Mouse (Mus musculus) lung, embryonic 15.5 days (tissue): Measurements from ENCODE around the gene Grip1. TPM values are rescaled to one million over a fixed set of nuclear protein-coding genes. Genes with fewer than 3 reads are reported as not detected.

ENCODE experiments used
- ATAC-seq: fragments of 200-750 bp; cut with Nextera tagmentation; 2 replicates; pipeline ENCODE4 v1.8.0; 2017; ENCODE audit warnings: moderate number of reproducible peaks, borderline replicate concordance; ENCODE audit not compliant: low FRiP score, low TSS enrichment; ENCODE audit errors: extremely low read depth
- H3K27ac ChIP-seq: fragments of 300-500 bp; sonication (generic); 2 replicates; pipeline ENCODE4 v1.5.1; 2015; ENCODE audit warnings: moderate library complexity, mild to moderate bottlenecking, inconsistent platforms
- H3K27me3 ChIP-seq: fragments of 300-500 bp; sonication (generic); 2 replicates; pipeline ENCODE4 v1.6.1; 2015; ENCODE audit warnings: inconsistent platforms
- H3K36me3 ChIP-seq: fragments of 300-500 bp; sonication (generic); 2 replicates; pipeline ENCODE4 v1.6.1; 2015; ENCODE audit warnings: inconsistent platforms
- H3K4me1 ChIP-seq: fragments of 300-500 bp; sonication (generic); 2 replicates; pipeline ENCODE4 v1.6.1; 2015; ENCODE audit warnings: inconsistent platforms
- H3K4me2 ChIP-seq: fragments of 300-500 bp; sonication (generic); 2 replicates; pipeline ENCODE4 v1.6.1; 2015; ENCODE audit warnings: inconsistent platforms, mild to moderate bottlenecking, moderate library complexity
- H3K4me3 ChIP-seq: fragments of 300-500 bp; sonication (generic); 2 replicates; pipeline ENCODE4 v1.5.1; 2015; ENCODE audit warnings: mild to moderate bottlenecking, inconsistent platforms
- H3K9ac ChIP-seq: fragments of 300-500 bp; sonication (generic); 2 replicates; pipeline ENCODE4 v1.6.1; 2015; ENCODE audit warnings: inconsistent platforms
- H3K9me3 ChIP-seq: fragments of 300-500 bp; sonication (generic); 2 replicates; pipeline ENCODE4 v1.6.1; 2016; ENCODE audit warnings: inconsistent platforms
- WGBS: fragments of 180-500 bp; shearing (Covaris S2); methylation state at CpG from one replicate; pipeline ENCODE4 v1.1.7; 2015; 5-methylcytosine and 5-hydroxymethylcytosine counted together
- polyA plus RNA-seq: library from polyadenylated mRNA; unstranded; fragments of >200 nt; fragmentation: Nextera tagmentation; extraction: Ambion mirVana; gene quantifications from 2 replicates; pipeline ENCODE4 v1.2.1, GENCODE M21; 2015

Gene Grip1
- polyA plus RNA-seq, 1 experiment from 2014 or later = 1.7 TPM

DNA sequence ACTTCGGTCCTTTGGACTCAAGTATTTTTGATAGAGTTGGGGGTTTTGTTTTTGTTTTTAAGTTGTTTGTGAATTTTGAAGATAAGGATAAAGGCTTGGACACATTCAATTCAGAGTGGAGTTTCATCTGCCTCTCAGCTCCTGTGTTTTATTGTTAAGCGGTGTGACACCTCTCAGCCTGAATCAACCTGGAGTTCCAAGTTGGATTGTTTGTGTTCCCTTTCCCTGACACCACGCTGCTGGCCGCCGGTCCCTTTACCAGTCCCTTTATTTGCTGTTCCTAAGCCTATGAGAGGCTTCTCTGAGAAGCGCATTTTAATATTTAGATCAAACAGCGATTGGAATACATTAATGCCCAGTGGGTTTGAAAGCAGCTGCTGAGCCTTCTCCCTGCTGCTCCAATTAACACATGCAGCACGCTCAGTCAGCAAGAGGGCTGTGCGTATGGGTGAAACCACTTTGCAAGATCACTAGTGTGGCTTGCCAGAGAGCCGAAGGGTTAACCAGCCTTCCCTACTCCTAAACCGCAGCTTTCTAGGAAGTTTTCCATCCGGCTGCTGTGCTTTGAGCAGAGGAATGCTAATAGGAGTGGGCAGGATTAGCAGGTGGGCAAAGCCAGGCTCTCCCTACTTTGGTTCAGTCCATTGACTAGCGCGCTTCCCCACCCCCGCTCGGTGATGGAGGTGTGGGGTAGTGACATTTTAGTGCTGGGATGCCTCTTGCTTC lies 237.9 kb downstream of the Grip1 start:
- peaks cover 8% of the 10 kb centered on the region for H3K4me1 ChIP-seq
- peak overlapping the region; percentile 43 for H3K4me2 ChIP-seq
- ATAC-seq = no peak
- whole genome bisulfite sequencing = 3% methylated on average over 16 of the region's 16 CpGs
- H3K9me3 ChIP-seq = no peaks in the 10 kb centered on the region
- no peak overlapping the region for H3K4me3 ChIP-seq
- no peak overlapping the region for H3K9ac ChIP-seq
- H3K27ac ChIP-seq = no peak overlapping the region
- peaks cover 37% of the 10 kb centered on the region for H3K27me3 ChIP-seq
- no peaks in the 10 kb centered on the region for H3K36me3 ChIP-seq

- Histone ChIP-seq H3K9me3 (no peaks in the 10 kb centered on the region), H3K4me3 (peak overlapping the region; percentile 17; the same call in 1 of the 2 replicates), H3K27me3 (peaks cover 37% of the 10 kb centered on the region), H3K27ac (no peak overlapping the region), H3K36me3 (no peaks in the 10 kb centered on the region), H3K4me2 (peak overlapping the region; percentile 43), H3K9ac (no peak overlapping the region), H3K4me1 (peaks cover 8% of the 10 kb centered on the region)
- WGBS = 4% methylated on average over 26 of the region's 26 CpGs
- ATAC-seq = no peak
Measured at GRCm38 (mm10) chr10:119692284-119692890, 238.8 kb downstream of the Grip1 start.

DNA sequence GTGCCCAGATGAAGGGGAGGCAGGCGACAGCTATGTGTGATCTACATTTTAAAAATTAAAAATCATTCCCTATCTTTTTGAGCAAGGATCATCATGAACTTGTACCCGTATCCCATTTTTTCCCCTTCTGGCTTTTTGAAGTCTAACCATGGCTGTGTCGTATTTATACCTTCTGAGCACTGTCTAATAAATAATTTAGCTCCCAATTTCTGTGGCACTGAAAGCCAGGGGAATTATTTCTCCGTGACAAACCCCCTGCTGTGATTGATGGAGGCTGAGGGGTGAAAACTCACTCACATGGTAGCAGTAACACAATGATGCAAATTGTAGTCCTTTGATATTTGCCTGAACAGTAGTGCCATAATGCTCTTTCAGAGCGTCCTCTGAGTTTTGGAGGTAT lies 239.8 kb downstream of the Grip1 start:
- no peaks in the 10 kb centered on the region for H3K9me3 ChIP-seq
- WGBS = 63% methylated on average over 5 of the region's 5 CpGs
- no peaks in the 10 kb centered on the region for H3K36me3 ChIP-seq
- H3K4me3 ChIP-seq = no peak overlapping the region
- H3K9ac ChIP-seq = no peak overlapping the region
- H3K4me2 ChIP-seq = no peak overlapping the region
- peaks cover 8% of the 10 kb centered on the region for H3K4me1 ChIP-seq
- ATAC-seq = no peak
- H3K27me3 ChIP-seq = peaks cover 37% of the 10 kb centered on the region
- no peak overlapping the region for H3K27ac ChIP-seq

GRCm38 (mm10) chr10:119697257-119697798 lies 243.7 kb downstream of the Grip1 start:
- Histone ChIP-seq H3K4me3 (no peak overlapping the region), H3K27me3 (peaks cover 19% of the 10 kb centered on the region; the same call in 1 of the 2 replicates), H3K4me2 (no peak overlapping the region), H3K27ac (no peak overlapping the region), H3K9me3 (no peaks in the 10 kb centered on the region), H3K9ac (no peak overlapping the region), H3K4me1 (peaks cover 4% of the 10 kb centered on the region), H3K36me3 (no peaks in the 10 kb centered on the region)
- ATAC-seq = no peak
- WGBS = 37% methylated on average over 9 of the region's 9 CpGs

DNA sequence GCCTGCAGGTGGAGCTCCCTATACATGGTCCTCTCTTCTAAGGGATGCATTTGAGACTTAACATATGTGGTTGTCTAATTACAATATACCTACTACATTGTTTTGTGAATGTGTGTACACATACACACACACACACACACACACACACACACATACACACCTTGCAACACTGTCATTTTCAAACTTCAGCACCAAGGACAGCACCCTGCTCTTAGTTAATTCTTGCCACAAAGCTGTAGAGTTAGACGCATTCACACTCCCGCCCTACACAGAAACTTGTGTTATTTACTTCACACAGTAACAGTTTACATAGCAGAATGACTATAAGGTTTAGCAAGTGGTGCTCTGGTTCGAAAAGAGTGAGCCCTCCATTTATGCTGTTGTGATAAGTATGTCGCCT lies 251.7 kb downstream of the Grip1 start:
- no peak for ATAC-seq
- Histone ChIP-seq H3K4me3 (no peak overlapping the region), H3K4me2 (no peak overlapping the region), H3K9ac (no peak overlapping the region), H3K27ac (no peak overlapping the region), H3K27me3 (no peaks in the 10 kb centered on the region), H3K36me3 (no peaks in the 10 kb centered on the region), H3K4me1 (no peaks in the 10 kb centered on the region), H3K9me3 (no peaks in the 10 kb centered on the region)
- 43% methylated on average over 4 of the region's 4 CpGs for WGBS

- H3K4me1 ChIP-seq = no peaks in the 10 kb centered on the region
- H3K9me3 ChIP-seq = no peaks in the 10 kb centered on the region
- ATAC-seq = no peak
- no peak overlapping the region for H3K4me2 ChIP-seq
- 77% methylated on average over 4 of the region's 4 CpGs for WGBS
- no peak overlapping the region for H3K9ac ChIP-seq
- no peak overlapping the region for H3K4me3 ChIP-seq
- H3K27ac ChIP-seq = no peak overlapping the region
- H3K36me3 ChIP-seq = no peaks in the 10 kb centered on the region
- no peaks in the 10 kb centered on the region for H3K27me3 ChIP-seq
Measured at GRCm38 (mm10) chr10:119706281-119706680, 252.7 kb downstream of the Grip1 start.

GRCm38 (mm10) chr10:119706983-119707382 lies 253.4 kb downstream of the Grip1 start:
- Histone ChIP-seq H3K4me2 (no peak overlapping the region), H3K9me3 (no peaks in the 10 kb centered on the region), H3K27me3 (no peaks in the 10 kb centered on the region), H3K4me1 (no peaks in the 10 kb centered on the region), H3K9ac (no peak overlapping the region), H3K27ac (no peak overlapping the region), H3K4me3 (no peak overlapping the region), H3K36me3 (no peaks in the 10 kb centered on the region)
- WGBS = 88% methylated on average over 10 of the region's 10 CpGs
- ATAC-seq = no peak

- 53% methylated on average over 3 of the region's 3 CpGs for WGBS
- H3K4me2 ChIP-seq = no peak overlapping the region
- H3K36me3 ChIP-seq = no peaks in the 10 kb centered on the region
- peak; percentile 77; the same call in 1 of the 2 replicates for ATAC-seq
- peaks cover 4% of the 10 kb centered on the region; the same call in 1 of the 2 replicates for H3K4me1 ChIP-seq
- no peaks in the 10 kb centered on the region for H3K9me3 ChIP-seq
- no peaks in the 10 kb centered on the region for H3K27me3 ChIP-seq
- H3K9ac ChIP-seq = no peak overlapping the region
- no peak overlapping the region for H3K27ac ChIP-seq
- no peak overlapping the region for H3K4me3 ChIP-seq
Measured at GRCm38 (mm10) chr10:119721887-119722286, 268.3 kb downstream of the Grip1 start.

DNA sequence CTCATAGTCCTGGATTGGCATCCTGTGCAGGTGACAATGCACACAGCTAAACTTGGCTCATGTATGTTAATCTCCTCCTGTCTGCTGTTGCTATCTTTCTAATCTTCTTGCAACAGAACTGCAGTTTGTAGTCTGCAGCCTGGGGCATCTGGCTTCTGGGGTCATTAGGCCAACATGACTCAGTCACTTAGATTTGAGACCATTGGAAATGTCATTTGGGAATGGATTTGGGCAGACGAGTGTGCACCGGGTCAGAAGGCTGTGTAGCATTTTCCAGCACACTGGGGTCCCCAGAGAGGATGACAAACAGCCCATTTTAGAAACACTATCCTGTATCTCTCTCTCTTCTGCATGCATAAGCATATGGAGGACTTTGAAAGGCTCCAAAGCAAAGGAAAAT lies 268.8 kb downstream of the Grip1 start:
- Histone ChIP-seq H3K9ac (no peak overlapping the region), H3K4me2 (no peak overlapping the region), H3K4me3 (no peak overlapping the region), H3K4me1 (peaks cover 4% of the 10 kb centered on the region; the same call in 1 of the 2 replicates), H3K36me3 (no peaks in the 10 kb centered on the region), H3K9me3 (no peaks in the 10 kb centered on the region), H3K27me3 (no peaks in the 10 kb centered on the region), H3K27ac (no peak overlapping the region)
- 50% methylated on average over 2 of the region's 2 CpGs for WGBS
- no peak for ATAC-seq

DNA sequence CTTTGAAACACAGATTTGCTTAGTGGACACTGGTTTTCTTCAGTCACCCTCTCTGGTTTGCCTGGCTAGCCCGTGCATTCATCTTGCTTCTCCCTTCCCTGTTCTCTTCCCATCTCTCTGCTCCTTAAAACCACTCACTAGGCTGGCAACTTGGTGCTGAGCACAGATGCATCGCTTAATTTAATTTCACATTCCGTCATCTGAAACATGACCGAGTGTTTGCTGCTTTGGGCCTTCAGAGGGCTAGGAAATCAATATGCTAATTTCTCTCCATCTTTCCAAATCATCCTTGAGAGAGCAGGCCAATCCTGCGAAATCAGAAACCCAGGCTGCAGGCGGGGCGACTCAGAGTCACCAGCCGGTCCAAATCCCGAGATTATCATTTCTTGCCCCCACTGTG lies 270.0 kb downstream of the Grip1 start:
- H3K27ac ChIP-seq = no peak overlapping the region
- H3K4me1 ChIP-seq = peaks cover 4% of the 10 kb centered on the region; the same call in 1 of the 2 replicates
- no peaks in the 10 kb centered on the region for H3K27me3 ChIP-seq
- no peak overlapping the region for H3K4me3 ChIP-seq
- no peaks in the 10 kb centered on the region for H3K9me3 ChIP-seq
- no peak overlapping the region for H3K4me2 ChIP-seq
- WGBS = 78% methylated on average over 9 of the region's 9 CpGs
- no peaks in the 10 kb centered on the region for H3K36me3 ChIP-seq
- no peak overlapping the region for H3K9ac ChIP-seq
- ATAC-seq = no peak

DNA sequence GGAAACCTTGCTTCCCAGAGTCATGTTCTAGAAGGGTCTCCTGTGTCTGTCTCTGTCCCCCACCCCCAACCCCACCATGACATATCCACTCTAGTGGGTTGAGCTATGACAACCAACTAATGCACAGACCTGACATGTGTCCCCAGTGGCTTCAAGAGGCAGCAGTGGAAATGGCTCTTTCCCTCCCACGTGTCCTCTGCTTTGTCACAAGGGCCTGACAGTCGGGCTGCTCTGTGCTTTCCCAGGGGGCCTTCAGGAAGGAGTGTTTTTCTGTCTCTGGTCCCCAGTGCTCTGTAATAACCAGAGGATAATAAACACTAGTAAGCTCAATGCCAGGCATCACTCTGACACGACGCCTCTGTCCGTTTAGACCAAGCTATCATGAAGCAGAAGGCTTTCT lies 271.7 kb downstream of the Grip1 start:
- Histone ChIP-seq H3K27me3 (no peaks in the 10 kb centered on the region), H3K9me3 (no peaks in the 10 kb centered on the region), H3K27ac (no peak overlapping the region), H3K9ac (no peak overlapping the region), H3K4me1 (peaks cover 4% of the 10 kb centered on the region; the same call in 1 of the 2 replicates), H3K4me3 (no peak overlapping the region), H3K4me2 (no peak overlapping the region), H3K36me3 (no peaks in the 10 kb centered on the region)
- WGBS = 49% methylated on average over 5 of the region's 5 CpGs
- ATAC-seq = no peak

DNA sequence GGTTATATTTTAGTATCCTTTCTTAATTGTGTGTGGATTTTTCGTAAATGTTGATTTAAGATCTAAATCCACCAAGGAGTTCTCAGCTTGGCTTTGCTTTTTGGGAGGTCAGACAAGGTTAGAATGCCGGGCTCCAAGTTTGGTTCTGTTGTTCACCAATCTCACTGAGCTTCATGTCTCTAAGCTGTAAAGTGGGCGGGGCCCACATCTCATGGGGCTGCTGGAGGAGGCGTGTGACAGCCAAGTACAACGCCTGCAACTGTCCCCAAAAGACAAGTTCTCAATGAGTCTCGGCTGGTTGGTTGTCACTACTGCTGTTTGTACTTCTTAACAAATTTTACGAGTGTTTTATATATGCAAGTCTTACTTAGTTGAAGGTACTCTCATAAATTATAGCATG lies 272.3 kb downstream of the Grip1 start:
- peaks cover 4% of the 10 kb centered on the region; the same call in 1 of the 2 replicates for H3K4me1 ChIP-seq
- no peak overlapping the region for H3K4me3 ChIP-seq
- no peak overlapping the region for H3K4me2 ChIP-seq
- H3K9ac ChIP-seq = no peak overlapping the region
- H3K36me3 ChIP-seq = no peaks in the 10 kb centered on the region
- H3K9me3 ChIP-seq = no peaks in the 10 kb centered on the region
- 65% methylated on average over 7 of the region's 7 CpGs for WGBS
- no peaks in the 10 kb centered on the region for H3K27me3 ChIP-seq
- no peak for ATAC-seq
- H3K27ac ChIP-seq = no peak overlapping the region
